Mouse (Mus musculus) liver, adult 2 months (tissue): ENCODE data around the gene Cux1. TPM values are rescaled to one million over a fixed set of nuclear protein-coding genes. Genes with fewer than 3 reads are reported as not detected.
A peak's percentile ranks its signal among the peaks of the same experiment; 100 is the strongest.

Source experiments
- DNase-seq: peaks from one replicate; pipeline ENCODE4 v3.0.0-alpha.2; 2011; ENCODE audit warnings: low read depth, low spot score; ENCODE audit errors: extremely low read depth
- H3K27ac ChIP-seq: fragments of 200-500 bp; replicated peaks from 2 replicates; pipeline ENCODE4 v1.5.1; 2012; ENCODE audit warnings: low read depth, mild to moderate bottlenecking, control low read depth, inconsistent platforms, low read length; ENCODE audit not compliant: insufficient read depth
- H3K27me3 ChIP-seq: fragments of 200-500 bp; 2 replicates; pipeline ENCODE4 v1.6.1; 2012; ENCODE audit warnings: mild to moderate bottlenecking, moderate library complexity, low read length, inconsistent platforms; ENCODE audit not compliant: control insufficient read depth, insufficient read depth
- H3K36me3 ChIP-seq: fragments of 200-500 bp; 2 replicates; pipeline ENCODE4 v1.6.1; 2012; ENCODE audit warnings: low read length, inconsistent platforms; ENCODE audit not compliant: control insufficient read depth, insufficient read depth
- H3K4me1 ChIP-seq: fragments of 200-500 bp; 2 replicates; pipeline ENCODE4 v1.6.1; 2011; ENCODE audit warnings: low read length; ENCODE audit not compliant: control insufficient read depth, insufficient read depth
- H3K4me3 ChIP-seq: fragments of 200-500 bp; 2 replicates; pipeline ENCODE4 v1.5.1; 2011; ENCODE audit warnings: low read depth, mild to moderate bottlenecking, control low read depth, low read length, moderate library complexity; ENCODE audit not compliant: insufficient read depth
- H3K79me2 ChIP-seq: fragments of 200-500 bp; 2 replicates; pipeline ENCODE4 v1.6.1; 2012; ENCODE audit warnings: inconsistent platforms, mild to moderate bottlenecking, low read length, moderate library complexity; ENCODE audit not compliant: control insufficient read depth, insufficient read depth
- H3K9ac ChIP-seq: fragments of 200-500 bp; 2 replicates; pipeline ENCODE4 v1.6.1; 2012; ENCODE audit warnings: low read depth, mild to moderate bottlenecking, control low read depth, inconsistent platforms, low read length
- CTCF ChIP-seq: fragments of 200-500 bp; IDR thresholded peaks from 2 replicates; pipeline ENCODE4 v1.5.1; 2011; ENCODE audit warnings: low read depth, low read length, control low read depth
- POLR2A ChIP-seq: fragments of 200-500 bp; IDR thresholded peaks from 2 replicates; pipeline ENCODE4 v1.6.1; 2011; ENCODE audit warnings: low read length, control low read depth; ENCODE audit not compliant: insufficient read depth; ENCODE audit errors: extremely low read depth
- WGBS: fragments of 180-500 bp; shearing (Covaris S2); methylation state at CpG from one replicate; pipeline ENCODE4 v1.1.7; 2018; 5-methylcytosine and 5-hydroxymethylcytosine counted together
- polyA plus RNA-seq: library from polyadenylated mRNA; depleted of rRNA; stranded (reverse); fragments of >200 nt; gene quantifications from 2 replicates; pipeline ENCODE4 v1.2.3, GENCODE M21; 2012
- total RNA-seq: library from RNA; depleted of rRNA; stranded (reverse); fragments of >200 nt; gene quantifications from 2 replicates; pipeline ENCODE4 v1.2.3, GENCODE M21; 2014

Gene Cux1
- total and polyA plus RNA-seq, 2 experiments, result 11.6 to 12.6 TPM

GRCm38 (mm10) chr5:136394517-136395212 is 172.6 kb downstream of the Cux1 start:
- DNase-seq, result no peak
- H3K27ac ChIP-seq, result no peak overlapping the region
- H3K4me3 ChIP-seq, result no peak overlapping the region
- TF ChIP-seq CTCF (no peak), POLR2A (no peak)
- H3K27me3 ChIP-seq, result no peaks in the 10 kb centered on the region
- no peaks in the 10 kb centered on the region for H3K36me3 ChIP-seq
- no peaks in the 10 kb centered on the region for H3K79me2 ChIP-seq
- WGBS, result 92% methylated on average over 6 of the region's 6 CpGs
- H3K4me1 ChIP-seq, result no peaks in the 10 kb centered on the region
- H3K9ac ChIP-seq, result no peak overlapping the region

- H3K9ac ChIP-seq, result no peak overlapping the region
- DNase-seq, result no peak
- H3K79me2 ChIP-seq, result no peaks in the 10 kb centered on the region
- WGBS, result 95% methylated on average over 2 of the region's 2 CpGs
- no peak for TF ChIP-seq POLR2A
- TF ChIP-seq CTCF, result no peak
- H3K27ac ChIP-seq, result no peak overlapping the region
- H3K36me3 ChIP-seq, result no peaks in the 10 kb centered on the region
- H3K4me3 ChIP-seq, result no peak overlapping the region
- H3K27me3 ChIP-seq, result no peaks in the 10 kb centered on the region
- no peaks in the 10 kb centered on the region for H3K4me1 ChIP-seq
Observed at GRCm38 (mm10) chr5:136393621-136394020, 173.7 kb downstream of the Cux1 start.

GRCm38 (mm10) chr5:136386757-136387156 is 180.5 kb downstream of the Cux1 start:
- no peaks in the 10 kb centered on the region for H3K4me1 ChIP-seq
- H3K36me3 ChIP-seq, result no peaks in the 10 kb centered on the region
- H3K79me2 ChIP-seq, result no peaks in the 10 kb centered on the region
- TF ChIP-seq CTCF (no peak), POLR2A (no peak)
- H3K4me3 ChIP-seq, result no peak overlapping the region
- 90% methylated on average over 2 of the region's 2 CpGs for WGBS
- no peaks in the 10 kb centered on the region for H3K27me3 ChIP-seq
- DNase-seq, result no peak
- H3K27ac ChIP-seq, result no peak overlapping the region
- H3K9ac ChIP-seq, result no peak overlapping the region

GRCm38 (mm10) chr5:136385161-136385560 is 182.1 kb downstream of the Cux1 start:
- Histone ChIP-seq H3K4me3 (no peak overlapping the region), H3K9ac (no peak overlapping the region), H3K36me3 (no peaks in the 10 kb centered on the region), H3K27me3 (no peaks in the 10 kb centered on the region), H3K79me2 (no peaks in the 10 kb centered on the region), H3K4me1 (no peaks in the 10 kb centered on the region), H3K27ac (no peak overlapping the region)
- WGBS, result 95% methylated on average over 3 of the region's 3 CpGs
- TF ChIP-seq CTCF, result no peak
- no peak for TF ChIP-seq POLR2A
- DNase-seq, result no peak

GRCm38 (mm10) chr5:136382261-136383005 is 184.9 kb downstream of the Cux1 start:
- no peaks in the 10 kb centered on the region for H3K27me3 ChIP-seq
- H3K36me3 ChIP-seq, result no peaks in the 10 kb centered on the region
- 89% methylated on average over 9 of the region's 9 CpGs for WGBS
- no peak overlapping the region for H3K4me3 ChIP-seq
- no peak overlapping the region for H3K27ac ChIP-seq
- H3K9ac ChIP-seq, result no peak overlapping the region
- no peak for DNase-seq
- TF ChIP-seq POLR2A, result no peak
- no peak for TF ChIP-seq CTCF
- H3K79me2 ChIP-seq, result no peaks in the 10 kb centered on the region
- H3K4me1 ChIP-seq, result no peaks in the 10 kb centered on the region; the same call in 1 of the 2 replicates

- no peak overlapping the region for H3K27ac ChIP-seq
- TF ChIP-seq CTCF (peak; percentile 37; the same call in 1 of the 2 replicates), POLR2A (no peak)
- no peaks in the 10 kb centered on the region; the same call in 1 of the 2 replicates for H3K4me1 ChIP-seq
- H3K27me3 ChIP-seq, result no peaks in the 10 kb centered on the region
- no peak overlapping the region for H3K9ac ChIP-seq
- H3K36me3 ChIP-seq, result no peaks in the 10 kb centered on the region
- H3K4me3 ChIP-seq, result no peak overlapping the region
- no peak for DNase-seq
- H3K79me2 ChIP-seq, result no peaks in the 10 kb centered on the region
- WGBS, result 91% methylated on average over 1 of the region's 1 CpGs
Observed at GRCm38 (mm10) chr5:136379405-136379804, 187.9 kb downstream of the Cux1 start.
